Mouse (Mus musculus): ENCODE data around the gene Purb.
"Not testable (repeated sequence)": the region's sequence is repeated elsewhere in the genome, so short reads cannot be mapped to it uniquely, and the experiment has no call there.

The Purb gene

DNA sequence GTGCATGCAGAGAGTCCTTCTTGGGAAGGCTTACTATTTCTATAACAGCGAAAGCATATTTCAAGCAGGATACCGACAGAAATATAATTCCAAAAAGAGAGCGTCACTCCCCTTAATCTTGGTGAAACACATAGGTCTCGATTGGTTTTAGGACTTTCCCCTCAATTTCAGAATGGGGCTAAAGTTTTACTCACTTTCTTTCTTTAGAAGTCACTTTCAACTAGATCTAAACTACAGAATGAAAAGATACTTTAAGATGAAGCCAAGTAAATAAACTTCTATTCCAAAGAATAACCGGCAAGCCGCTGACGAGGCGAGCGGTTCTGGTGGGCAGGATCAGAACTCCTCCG lies 32.0 kb downstream of the Purb start:
- no peak for DNase-seq

DNA sequence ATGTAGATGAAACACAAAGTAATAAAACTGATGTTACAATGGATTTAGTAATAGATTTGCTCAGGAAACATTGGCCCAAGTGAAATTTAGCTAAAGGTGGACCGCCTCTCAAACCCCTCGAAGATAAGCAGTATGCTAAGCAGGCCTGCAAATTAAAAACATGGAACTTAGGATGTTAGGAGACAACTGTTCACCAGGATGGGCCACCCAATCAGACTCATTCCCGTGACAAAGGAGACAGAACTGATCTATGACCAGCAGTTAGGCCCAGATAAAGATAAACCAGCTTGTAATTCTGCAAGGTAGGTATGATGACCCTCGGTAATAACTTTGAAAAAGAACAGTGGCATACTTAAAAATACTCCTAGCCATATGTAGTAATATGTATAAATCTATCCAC lies 32.6 kb downstream of the Purb start:
- no peak for DNase-seq

DNA sequence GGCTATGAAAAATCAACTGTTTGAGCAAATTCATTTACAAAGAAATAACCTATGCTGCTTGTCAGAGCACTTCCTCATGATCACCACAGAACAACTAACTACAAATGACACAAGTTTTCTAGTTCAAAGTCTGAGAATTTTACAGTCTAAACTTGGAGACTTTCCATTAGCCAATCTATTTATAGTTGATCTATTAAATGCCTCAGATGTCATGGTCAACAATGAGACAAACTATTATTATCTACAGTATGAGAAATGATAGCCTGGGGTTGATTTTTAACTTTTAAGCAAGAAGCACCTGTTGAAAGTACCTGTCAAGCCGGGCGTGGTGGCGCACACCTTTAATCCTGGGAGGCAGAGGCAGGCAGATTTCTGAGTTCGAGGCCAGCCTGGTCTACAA lies 33.2 kb downstream of the Purb start:
- no peak for DNase-seq

DNA sequence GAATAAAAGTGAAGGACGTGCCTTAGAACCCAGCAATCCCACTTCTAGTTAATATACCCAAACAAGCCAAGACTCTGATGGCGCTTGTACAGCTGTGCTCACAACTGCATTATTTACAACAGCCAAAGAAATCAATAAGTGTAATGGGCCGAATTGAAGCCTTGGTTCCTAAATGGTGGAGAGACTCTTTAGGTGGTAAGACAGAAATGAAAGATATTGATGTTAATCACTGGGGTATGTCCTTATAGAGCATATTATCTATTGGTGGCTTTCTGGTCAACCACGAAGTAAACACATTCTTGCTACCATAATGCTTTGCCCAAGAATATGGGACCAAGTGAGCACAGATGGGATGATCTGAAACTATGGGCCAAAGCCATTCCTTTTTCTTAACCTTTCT lies 35.5 kb downstream of the Purb start:
- DNase-seq, result no peak

DNA sequence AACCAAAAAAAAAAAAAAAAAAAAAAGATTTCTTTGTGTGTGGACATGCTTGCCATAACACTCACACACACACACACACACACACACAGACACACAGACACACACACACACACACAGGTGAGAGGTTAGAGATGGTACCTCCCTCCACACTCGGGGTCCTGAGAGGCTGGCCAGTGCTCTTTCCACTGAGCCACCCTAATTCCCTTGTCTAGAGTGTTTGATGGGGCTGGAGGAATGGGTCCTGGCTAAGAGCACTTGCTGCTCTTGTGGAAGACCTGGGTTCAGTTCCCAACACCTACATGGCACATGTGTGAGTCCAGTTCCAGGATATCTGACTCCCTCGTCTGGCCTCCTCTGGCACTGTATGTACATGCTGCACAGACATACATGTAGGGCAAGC lies 38.0 kb downstream of the Purb start:
- no peak for DNase-seq

DNA sequence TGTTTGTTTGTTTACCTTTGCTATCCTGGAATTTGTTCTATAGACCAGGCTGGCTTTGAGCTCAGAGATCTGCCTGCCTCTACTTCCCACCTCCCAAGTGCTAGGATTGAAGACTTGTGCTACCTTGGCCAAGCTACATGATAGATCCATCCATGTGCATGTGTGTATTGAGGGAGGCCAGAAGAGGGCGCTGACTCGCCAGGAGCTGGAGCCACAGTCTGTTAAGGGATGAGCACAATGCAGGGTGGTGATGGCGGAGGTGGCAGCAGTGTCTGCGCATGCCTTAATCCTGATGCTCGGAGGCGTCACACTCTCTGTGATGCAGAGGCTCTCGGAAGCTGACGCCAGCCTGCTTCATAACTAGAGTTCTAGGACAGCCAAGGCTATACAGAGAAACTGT lies 39.3 kb downstream of the Purb start:
- peak; percentile 62 for DNase-seq

DNA sequence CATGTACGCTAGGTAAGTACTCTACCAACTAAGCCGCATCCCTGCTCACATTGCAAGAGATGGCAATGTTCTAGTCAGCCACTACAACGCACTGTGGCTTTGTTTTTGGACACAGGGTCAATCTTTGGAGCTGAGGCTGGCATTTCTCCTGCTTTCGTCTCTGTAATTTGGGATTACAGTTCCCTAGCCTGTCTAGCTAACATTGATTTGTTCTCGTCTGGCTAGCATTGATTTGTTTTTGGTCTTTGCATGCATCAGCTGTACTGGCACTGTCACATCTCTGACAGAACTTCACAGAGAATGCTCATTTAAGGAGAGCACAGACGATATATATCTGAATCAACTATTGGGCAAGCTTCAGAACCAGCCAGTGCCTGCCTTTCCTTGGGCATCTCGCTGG lies 45.5 kb downstream of the Purb start:
- no peak for DNase-seq

DNA sequence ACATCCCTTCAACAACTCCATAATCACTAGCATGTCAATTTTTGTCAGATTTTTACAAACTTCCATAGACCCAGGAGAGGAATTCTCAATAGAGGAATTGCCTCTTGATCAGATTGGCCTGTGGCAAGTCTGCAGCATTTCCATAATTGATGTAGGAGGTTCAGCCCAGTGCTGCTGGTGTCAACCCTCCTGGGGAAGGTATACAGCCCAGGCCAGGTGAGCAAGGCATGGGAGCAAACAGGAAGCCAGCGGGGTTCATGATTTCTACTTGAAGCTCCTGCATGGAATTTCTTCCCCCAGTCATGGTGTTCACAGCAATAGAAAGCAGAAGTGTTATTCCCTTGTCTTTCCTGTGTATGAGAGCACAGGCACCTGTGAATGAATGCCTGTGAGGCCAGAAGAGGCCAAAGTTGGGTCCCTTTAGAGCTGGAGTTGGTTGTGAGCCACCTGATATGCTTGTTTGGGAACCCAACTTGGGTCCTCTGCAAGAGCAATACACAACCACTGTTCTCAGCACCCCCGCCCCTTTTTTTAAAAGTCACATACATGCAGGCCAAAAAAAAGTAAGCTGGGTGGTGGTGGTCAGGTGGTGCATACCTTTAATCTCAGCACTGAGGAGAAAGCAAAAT lies 54.9 kb downstream of the Purb start:
- DNase-seq, result no peak

DNA sequence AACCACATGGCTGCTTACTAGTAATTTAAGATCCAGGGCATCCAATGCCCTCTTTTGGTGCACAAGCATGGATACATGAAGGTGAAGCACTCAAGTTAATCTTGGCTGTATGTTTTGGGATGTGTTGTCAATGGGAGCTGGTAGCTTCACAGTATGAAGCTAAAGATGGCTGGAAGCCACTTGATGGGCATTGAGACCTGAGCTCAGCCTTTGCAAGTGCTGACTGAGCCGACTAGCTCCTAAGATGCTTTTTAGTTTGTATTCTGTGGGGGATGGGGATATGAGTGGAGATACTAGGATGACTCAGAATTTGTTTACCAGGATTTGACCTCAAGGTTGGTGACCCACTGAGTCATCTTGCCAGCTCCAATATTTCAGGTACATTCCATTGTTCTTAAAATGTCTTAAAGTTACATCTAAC lies 55.4 kb downstream of the Purb start:
- no peak for DNase-seq

DNA sequence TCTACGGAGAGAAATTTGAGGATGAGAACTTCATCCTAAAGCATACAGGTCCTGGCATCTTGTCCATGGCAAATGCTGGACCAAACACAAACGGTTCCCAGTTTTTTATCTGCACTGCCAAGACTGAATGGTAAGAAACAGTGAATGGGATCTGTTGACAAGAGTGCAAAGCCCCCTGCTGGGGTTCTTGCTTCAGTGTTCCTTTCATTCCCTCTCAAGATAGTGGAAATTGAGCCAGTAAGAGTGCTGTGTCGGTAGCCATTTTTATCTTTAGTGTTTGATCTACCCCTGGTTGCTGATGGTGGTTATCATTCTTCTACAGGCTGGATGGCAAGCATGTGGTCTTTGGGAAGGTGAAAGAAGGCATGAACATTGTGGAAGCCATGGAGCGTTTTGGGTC lies 56.6 kb downstream of the Purb start:
- DNase-seq, result not testable (repeated sequence)

DNA sequence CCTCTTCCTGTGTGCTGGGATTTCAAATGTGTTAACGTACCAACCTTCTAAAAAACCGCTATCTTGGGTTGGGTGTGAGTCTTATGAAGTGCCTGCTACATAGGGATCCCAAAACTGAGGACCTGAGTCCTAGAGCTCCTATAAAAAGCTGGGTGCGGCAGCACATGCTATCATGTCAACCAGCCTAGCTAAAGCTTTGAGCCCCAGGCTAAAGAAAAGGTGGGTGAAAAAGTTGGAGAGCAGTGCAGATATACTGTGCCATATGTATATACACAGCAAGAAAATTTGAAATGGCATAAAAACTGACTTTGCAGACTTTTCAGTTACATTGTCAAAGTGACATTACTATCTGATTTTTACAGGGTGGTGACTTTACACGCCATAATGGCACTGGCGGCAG lies 57.0 kb downstream of the Purb start:
- no peak for DNase-seq
